Mouse (Mus musculus): ENCODE data around the gene Htt. TPM values are rescaled to one million over a fixed set of nuclear protein-coding genes. Genes with fewer than 3 reads are reported as not detected.
A peak's percentile ranks its signal among the peaks of the same experiment; 100 is the strongest.

The Htt gene
- polyA plus RNA-seq, 1 experiment = 1.7 TPM

DNA sequence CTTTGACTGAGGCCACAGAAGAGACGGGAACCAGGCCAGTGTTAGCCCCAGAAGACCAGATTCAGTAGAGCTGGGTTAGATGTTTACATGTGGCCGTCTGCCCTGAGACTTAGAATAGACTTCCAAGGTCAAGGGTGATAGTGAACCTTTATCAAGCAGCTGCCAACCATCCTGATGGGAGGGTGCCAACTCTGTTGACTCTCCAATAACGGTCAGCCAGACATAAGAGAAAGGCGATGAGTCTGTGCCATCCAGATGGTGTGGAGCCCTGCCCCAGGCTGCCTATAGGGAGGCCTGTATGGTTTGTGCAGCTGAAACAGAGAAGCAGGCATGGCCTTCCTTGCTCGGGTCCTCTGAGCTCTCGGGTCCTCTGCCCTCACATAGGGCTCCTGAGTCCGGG, 163.0 kb downstream of the Htt start:
- H3K4me1 ChIP-seq = peaks cover 89% of the 10 kb centered on the region
- TF ChIP-seq GATA1 (IDR thresholded peaks at IDR 0.05; ENCODE audit: borderline replicate concordance, low read length) = no peak
- no peak for TF ChIP-seq FLI1 (IDR thresholded peaks at IDR 0.05; ENCODE audit: low read length)

GRCm38 (mm10) chr5:34927648-34928047, 166.1 kb downstream of the Htt start:
- Histone ChIP-seq H3K4me1 (peaks cover 89% of the 10 kb centered on the region), H3K9me3 (no peaks in the 10 kb centered on the region), H3K36me3 (replicated peaks; ENCODE audit: low read length) (peaks cover 57% of the 10 kb centered on the region), H3K27me3 (replicated peaks) (no peaks in the 10 kb centered on the region), H3K4me3 (replicated peaks) (no peak overlapping the region)
- TF ChIP-seq FLI1 (IDR thresholded peaks at IDR 0.05; ENCODE audit: low read length) (no peak), GATA1 (IDR thresholded peaks at IDR 0.05; ENCODE audit: borderline replicate concordance, low read length) (no peak)

More for the DNA sequence above, 163.0 kb downstream of the Htt start:
- Histone ChIP-seq H3K27me3 (replicated peaks) (no peaks in the 10 kb centered on the region), H3K36me3 (replicated peaks; ENCODE audit: low read length) (peaks cover 84% of the 10 kb centered on the region), H3K4me3 (replicated peaks) (peak overlapping the region; percentile 3), H3K9me3 (no peaks in the 10 kb centered on the region)

DNA sequence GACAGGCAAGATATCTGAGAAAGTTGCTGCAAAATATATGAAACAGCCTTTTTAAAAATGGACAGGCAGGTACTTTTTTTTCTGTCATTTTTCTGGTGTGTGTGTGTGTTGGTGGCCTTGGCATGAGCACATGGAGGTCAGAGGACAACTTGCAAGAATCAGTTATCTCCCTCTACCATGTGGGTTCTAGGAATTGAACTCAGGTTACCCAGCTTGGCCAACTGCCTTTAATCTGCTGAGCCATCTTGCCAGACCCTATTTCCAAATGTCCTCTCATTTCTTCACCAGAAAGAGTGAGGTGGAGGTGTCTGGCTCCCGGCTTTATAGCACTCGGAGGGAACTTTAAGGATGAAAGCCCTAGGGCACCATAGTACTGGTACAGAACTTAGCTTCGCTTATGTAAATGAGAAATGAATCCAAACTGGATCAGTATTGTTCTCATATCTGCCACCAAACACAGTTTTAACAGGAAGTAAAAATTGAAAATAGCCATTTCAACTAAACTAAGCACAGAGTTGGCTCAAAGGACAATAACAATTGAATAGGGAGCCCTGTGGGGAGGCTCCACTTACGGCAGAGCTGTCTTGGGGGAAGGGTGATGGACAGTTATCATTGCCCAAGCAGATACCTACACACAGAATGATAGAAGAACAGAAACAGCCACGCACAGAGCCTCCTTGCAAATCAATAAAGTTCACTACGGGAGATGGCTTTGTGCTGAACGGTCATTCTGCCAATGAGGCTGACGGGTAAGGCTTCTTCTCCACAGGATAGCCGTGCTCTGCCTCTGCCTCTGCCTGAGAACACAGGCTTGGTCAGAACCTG, 168.8 kb downstream of the Htt start:
- no peaks in the 10 kb centered on the region for H3K27me3 ChIP-seq (replicated peaks)
- H3K36me3 ChIP-seq (replicated peaks; ENCODE audit: low read length) = peaks cover 30% of the 10 kb centered on the region
- TF ChIP-seq GATA1 (IDR thresholded peaks at IDR 0.05; ENCODE audit: borderline replicate concordance, low read length) = no peak
- no peak for TF ChIP-seq FLI1 (IDR thresholded peaks at IDR 0.05; ENCODE audit: low read length)
- H3K4me1 ChIP-seq = peaks cover 76% of the 10 kb centered on the region
- peak overlapping the region; percentile 29 for H3K4me3 ChIP-seq (replicated peaks)
- no peaks in the 10 kb centered on the region for H3K9me3 ChIP-seq

DNA sequence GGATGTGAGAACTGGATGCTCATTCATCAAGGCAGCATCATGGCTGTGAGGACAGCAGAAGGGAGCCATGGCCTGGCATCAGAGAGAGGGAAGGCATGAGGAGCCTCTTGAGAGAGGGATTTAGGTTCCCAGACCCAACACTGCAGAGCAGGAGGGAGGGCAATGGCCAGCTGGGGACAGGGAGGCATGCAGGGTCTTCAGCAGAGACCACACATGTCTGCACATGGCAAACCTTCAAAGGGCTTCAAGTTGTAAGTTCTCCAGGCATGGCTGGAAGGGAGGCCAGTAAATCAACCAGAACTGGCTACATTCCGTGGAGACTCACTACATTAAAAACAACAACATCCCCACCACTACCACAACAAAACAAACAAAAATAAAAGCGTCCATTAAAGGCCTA, 169.6 kb downstream of the Htt start:
- TF ChIP-seq GATA1 (IDR thresholded peaks at IDR 0.05; ENCODE audit: borderline replicate concordance, low read length) (no peak), FLI1 (IDR thresholded peaks at IDR 0.05; ENCODE audit: low read length) (no peak)
- H3K27me3 ChIP-seq (replicated peaks) = no peaks in the 10 kb centered on the region
- H3K36me3 ChIP-seq (replicated peaks; ENCODE audit: low read length) = peaks cover 23% of the 10 kb centered on the region
- H3K9me3 ChIP-seq = no peaks in the 10 kb centered on the region
- peak overlapping the region; percentile 29 for H3K4me3 ChIP-seq (replicated peaks)
- peaks cover 76% of the 10 kb centered on the region for H3K4me1 ChIP-seq

GRCm38 (mm10) chr5:34931516-34932457, 170.2 kb downstream of the Htt start:
- H3K9me3 ChIP-seq = no peaks in the 10 kb centered on the region
- TF ChIP-seq FLI1 (IDR thresholded peaks at IDR 0.05; ENCODE audit: low read length) (no peak), GATA1 (IDR thresholded peaks at IDR 0.05; ENCODE audit: borderline replicate concordance, low read length) (no peak)
- no peak overlapping the region for H3K4me3 ChIP-seq (replicated peaks)
- H3K36me3 ChIP-seq (replicated peaks; ENCODE audit: low read length) = peaks cover 16% of the 10 kb centered on the region
- no peaks in the 10 kb centered on the region for H3K27me3 ChIP-seq (replicated peaks)
- peaks cover 70% of the 10 kb centered on the region for H3K4me1 ChIP-seq

DNA sequence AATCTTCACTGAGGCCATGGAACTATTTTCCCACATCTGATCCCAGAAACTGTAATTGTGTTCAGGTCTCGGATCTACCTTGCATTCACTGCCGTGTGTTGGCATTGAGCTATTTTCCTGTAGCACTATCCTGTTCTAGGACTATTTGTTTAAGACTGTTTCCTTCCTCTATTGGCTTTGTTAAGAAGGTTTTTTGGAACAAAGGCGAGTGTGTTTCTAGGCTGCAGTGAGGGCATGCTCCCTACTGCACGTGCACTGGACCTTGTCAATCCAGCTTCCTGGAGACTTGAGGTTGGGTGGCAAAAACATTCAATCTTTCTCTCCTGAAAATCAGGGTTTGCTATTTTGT, 170.9 kb downstream of the Htt start:
- Histone ChIP-seq H3K4me1 (peaks cover 66% of the 10 kb centered on the region), H3K4me3 (replicated peaks) (no peak overlapping the region), H3K27me3 (replicated peaks) (no peaks in the 10 kb centered on the region), H3K36me3 (replicated peaks; ENCODE audit: low read length) (peaks cover 10% of the 10 kb centered on the region), H3K9me3 (no peaks in the 10 kb centered on the region)
- TF ChIP-seq GATA1 (IDR thresholded peaks at IDR 0.05; ENCODE audit: borderline replicate concordance, low read length) (no peak), FLI1 (IDR thresholded peaks at IDR 0.05; ENCODE audit: low read length) (no peak)

GRCm38 (mm10) chr5:34933461-34933860, 171.9 kb downstream of the Htt start:
- Histone ChIP-seq H3K36me3 (replicated peaks; ENCODE audit: low read length) (peaks cover 6% of the 10 kb centered on the region), H3K9me3 (no peaks in the 10 kb centered on the region), H3K4me1 (peaks cover 70% of the 10 kb centered on the region), H3K27me3 (replicated peaks) (peaks cover 3% of the 10 kb centered on the region), H3K4me3 (replicated peaks) (no peak overlapping the region)
- TF ChIP-seq GATA1 (IDR thresholded peaks at IDR 0.05; ENCODE audit: borderline replicate concordance, low read length) (no peak), FLI1 (IDR thresholded peaks at IDR 0.05; ENCODE audit: low read length) (no peak)

DNA sequence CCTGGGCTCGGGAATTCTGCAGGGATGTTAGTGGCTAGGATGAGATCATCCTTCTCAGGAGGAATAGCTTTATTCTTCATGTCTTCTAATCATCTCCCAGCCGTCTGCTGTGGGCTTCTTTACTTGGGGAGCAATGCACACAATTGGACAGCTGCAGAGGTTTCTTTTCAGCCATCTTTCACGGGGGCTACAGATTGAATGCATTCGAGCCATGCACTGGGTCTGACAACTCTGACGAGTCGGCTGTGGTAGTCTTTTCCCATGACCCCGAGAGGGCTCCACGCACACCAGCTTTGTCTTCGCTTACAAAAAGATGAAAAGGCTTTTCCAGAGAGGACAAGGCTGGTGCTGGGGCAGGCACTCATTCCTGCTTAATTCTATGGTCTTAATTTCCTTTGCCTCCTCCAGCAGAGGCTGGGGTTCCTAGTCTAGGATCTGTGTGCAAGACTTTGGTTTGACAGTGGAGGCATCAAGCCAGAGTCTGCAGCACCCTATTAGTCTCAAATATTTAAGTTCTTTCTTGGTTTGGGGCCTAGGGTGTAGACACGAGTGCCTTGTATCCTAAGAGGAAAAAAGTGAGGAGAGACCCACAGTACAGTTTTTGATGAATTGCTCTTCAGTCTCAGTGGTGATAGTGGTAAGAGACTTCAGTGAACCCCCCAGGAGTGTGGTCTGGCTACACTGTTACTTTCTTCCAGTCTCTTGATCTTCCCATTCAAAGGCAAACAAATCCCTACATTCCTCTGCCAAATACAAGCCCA, 180.3 kb downstream of the Htt start:
- Histone ChIP-seq H3K9me3 (no peaks in the 10 kb centered on the region), H3K4me1 (peaks cover 45% of the 10 kb centered on the region), H3K36me3 (replicated peaks; ENCODE audit: low read length) (no peaks in the 10 kb centered on the region), H3K4me3 (replicated peaks) (no peak overlapping the region), H3K27me3 (replicated peaks) (peaks cover 3% of the 10 kb centered on the region)
- TF ChIP-seq GATA1 (IDR thresholded peaks at IDR 0.05; ENCODE audit: borderline replicate concordance, low read length) = no peak
- TF ChIP-seq FLI1 (IDR thresholded peaks at IDR 0.05; ENCODE audit: low read length) = no peak

GRCm38 (mm10) chr5:34943428-34943827, 181.9 kb downstream of the Htt start:
- H3K27me3 ChIP-seq (replicated peaks) = no peaks in the 10 kb centered on the region
- H3K4me1 ChIP-seq = peaks cover 52% of the 10 kb centered on the region
- no peak overlapping the region for H3K4me3 ChIP-seq (replicated peaks)
- H3K9me3 ChIP-seq = no peaks in the 10 kb centered on the region
- no peak for TF ChIP-seq FLI1 (IDR thresholded peaks at IDR 0.05; ENCODE audit: low read length)
- TF ChIP-seq GATA1 (IDR thresholded peaks at IDR 0.05; ENCODE audit: borderline replicate concordance, low read length) = no peak
- H3K36me3 ChIP-seq (replicated peaks; ENCODE audit: low read length) = no peaks in the 10 kb centered on the region

Data from megakaryocyte, embryonic 14.5 days (primary cell).